ENCODE assay signal across 8 mouse cellular contexts in genomic region chr7:29213675-29214082, GRCm38 (mm10). TPM values are rescaled to one million over a fixed set of nuclear protein-coding genes. Genes with fewer than 3 reads are reported as not detected.
DNase-seq lines count a peak whose midpoint lies in the region; ATAC-seq lines count a peak whose summit lies in the region.

Gene Catsperg1 (minus strand): TSS chr7:29214035.

- 4% methylated on average over 20 of the region's 20 CpGs for WGBS in lung, embryonic 15.5 days
- 8% methylated on average over 20 of the region's 20 CpGs for WGBS in stomach, embryonic 16.5 days

- peak; percentile 44; the same call in 1 of the 2 replicates for ATAC-seq in lung, embryonic 15.5 days (ENCODE audit: borderline replicate concordance, extremely low read depth, low FRiP score, low TSS enrichment)
- ATAC-seq in stomach, embryonic 16.5 days (ENCODE audit: insufficient read depth, low FRiP score) = peak; percentile 39

- DNase-seq in ES-CJ7 (ENCODE audit: low read depth, low spot score) (peak; percentile 98), ZHBTc4 (ENCODE audit: low read depth, low spot score) (peak; percentile 99)
- peak; percentile 66 for DNase-seq in forelimb bud, embryonic 11.5 days (ENCODE audit: low read depth, low spot score)
- no peak for DNase-seq in layer of hippocampus, postnatal 36 days
- no peak for DNase-seq in left cerebral cortex, adult 11 months (ENCODE audit: low spot score)
- DNase-seq in urinary bladder, postnatal 36 days (ENCODE audit: low spot score in 2 of 2) = no peak

- peaks cover 15% of the 10 kb centered on the region for H3K4me1 ChIP-seq in lung, embryonic 15.5 days
- peaks cover 5% of the 10 kb centered on the region; the same call in 1 of the 2 replicates for H3K4me1 ChIP-seq in stomach, embryonic 16.5 days (ENCODE audit: control insufficient read depth, insufficient read depth, low read length)

- no peak within 1 kb of the TSS for H3K9ac ChIP-seq in lung, embryonic 15.5 days
- no peak within 1 kb of the TSS for H3K9ac ChIP-seq in stomach, embryonic 16.5 days (ENCODE audit: low read length)

- no peak within 1 kb of the TSS for H3K4me3 ChIP-seq in lung, embryonic 15.5 days
- H3K4me3 ChIP-seq in stomach, embryonic 16.5 days (replicated peaks; ENCODE audit: low read length) = no peak within 1 kb of the TSS

- peak within 1 kb of the TSS; percentile 55 for H3K4me2 ChIP-seq in lung, embryonic 15.5 days
- peak within 1 kb of the TSS; percentile 24 for H3K4me2 ChIP-seq in stomach, embryonic 16.5 days (ENCODE audit: low read depth, low read length)

- H3K9me3 ChIP-seq in lung, embryonic 15.5 days = no peaks in the 10 kb centered on the region
- H3K9me3 ChIP-seq in stomach, embryonic 16.5 days (replicated peaks; ENCODE audit: control insufficient read depth, low read length) = peaks cover 7% of the 10 kb centered on the region; the same call in 1 of the 2 replicates

- no peaks in the 10 kb centered on the region for H3K27me3 ChIP-seq in lung, embryonic 15.5 days
- H3K27me3 ChIP-seq in stomach, embryonic 16.5 days (ENCODE audit: control insufficient read depth, insufficient read depth, low read length) = no peaks in the 10 kb centered on the region

- peak within 1 kb of the TSS; percentile 67 for H3K27ac ChIP-seq in lung, embryonic 15.5 days
- no peak within 1 kb of the TSS for H3K27ac ChIP-seq in stomach, embryonic 16.5 days (ENCODE audit: low read length)

- H3K36me3 ChIP-seq in lung, embryonic 15.5 days = no peaks in the 10 kb centered on the region
- no peaks in the 10 kb centered on the region for H3K36me3 ChIP-seq in stomach, embryonic 16.5 days (ENCODE audit: control insufficient read depth, insufficient read depth, low read length)

RNA-seq across cellular contexts. Expression of gene Catsperg1, which starts in this region (rescaled TPM):
- polyA plus RNA-seq in lung, embryonic 15.5 days (2015; fragmentation: Nextera tagmentation; extraction: Ambion mirVana) = 0.86 and 1.0 TPM in 2 replicates
- polyA plus RNA-seq in stomach, embryonic 16.5 days (2015; fragmentation: Nextera tagmentation; extraction: Ambion mirVana) = 0.41 and 0.81 TPM in 2 replicates
- 1 to 10 TPM; 1.7 to 1.9 TPM for total RNA-seq in layer of hippocampus, postnatal 36 days (2021)

Comparison
In these comparisons a context has a peak if more than half of its experiments do, and no peak if none do; other contexts are left out.
1. Peak in ATAC-seq and H3K4me2 ChIP-seq in stomach, embryonic 16.5 days; RNA of the gene not detected or under 1 TPM.
2. DNase-seq: peak in ES-CJ7 (single experiment), ZHBTc4 (single experiment) and forelimb bud, embryonic 11.5 days (single experiment); none in layer of hippocampus, postnatal 36 days (0 of 2), left cerebral cortex, adult 11 months (single experiment) and urinary bladder, postnatal 36 days (0 of 2).